Mouse (Mus musculus): Measurements from ENCODE around the gene Bptf.

GRCm38 (mm10) chr11:107041396-107041795 lies 90.5 kb downstream of the Bptf start:
- TF ChIP-seq CTCF (conservative IDR thresholded peaks at IDR 0.05 in 1 of 2, IDR thresholded peaks at IDR 0.05 in 1 of 2; ENCODE audit: low read depth in 2 of 2, low read length in 2 of 2): no peak
- TF ChIP-seq NRF1 (IDR thresholded peaks at IDR 0.05; ENCODE audit: low read depth, low read length): no peak
- no peak for TF ChIP-seq TCF12 (IDR thresholded peaks at IDR 0.05; ENCODE audit: low read depth, low read length)
- no peak for TF ChIP-seq NELFE (IDR thresholded peaks at IDR 0.05; ENCODE audit: low read depth, low read length)
- TF ChIP-seq POLR2A (IDR thresholded peaks at IDR 0.05; ENCODE audit: low read depth, low read length): no peak
- TF ChIP-seq TBP (conservative IDR thresholded peaks at IDR 0.05; ENCODE audit: low read depth, low read length): no peak
- no peak for TF ChIP-seq BHLHE40 (IDR thresholded peaks at IDR 0.05; ENCODE audit: low read depth, low read length)
- no peak for TF ChIP-seq RCOR1 (conservative IDR thresholded peaks at IDR 0.05; ENCODE audit: low read depth, low read length)
- no peak for TF ChIP-seq EP300 (IDR thresholded peaks at IDR 0.05; ENCODE audit: low read length)
- no peak for TF ChIP-seq JUND (conservative IDR thresholded peaks at IDR 0.05; ENCODE audit: low read depth, low read length)

Data from CH12.LX (cell line).